Mouse (Mus musculus): ENCODE data around the gene Pacrg. TPM values are rescaled to one million over a fixed set of nuclear protein-coding genes. Genes with fewer than 3 reads are reported as not detected.

Pacrg gene
- polyA plus RNA-seq, 1 experiment from 2014 or later, result 9.2 TPM

DNA sequence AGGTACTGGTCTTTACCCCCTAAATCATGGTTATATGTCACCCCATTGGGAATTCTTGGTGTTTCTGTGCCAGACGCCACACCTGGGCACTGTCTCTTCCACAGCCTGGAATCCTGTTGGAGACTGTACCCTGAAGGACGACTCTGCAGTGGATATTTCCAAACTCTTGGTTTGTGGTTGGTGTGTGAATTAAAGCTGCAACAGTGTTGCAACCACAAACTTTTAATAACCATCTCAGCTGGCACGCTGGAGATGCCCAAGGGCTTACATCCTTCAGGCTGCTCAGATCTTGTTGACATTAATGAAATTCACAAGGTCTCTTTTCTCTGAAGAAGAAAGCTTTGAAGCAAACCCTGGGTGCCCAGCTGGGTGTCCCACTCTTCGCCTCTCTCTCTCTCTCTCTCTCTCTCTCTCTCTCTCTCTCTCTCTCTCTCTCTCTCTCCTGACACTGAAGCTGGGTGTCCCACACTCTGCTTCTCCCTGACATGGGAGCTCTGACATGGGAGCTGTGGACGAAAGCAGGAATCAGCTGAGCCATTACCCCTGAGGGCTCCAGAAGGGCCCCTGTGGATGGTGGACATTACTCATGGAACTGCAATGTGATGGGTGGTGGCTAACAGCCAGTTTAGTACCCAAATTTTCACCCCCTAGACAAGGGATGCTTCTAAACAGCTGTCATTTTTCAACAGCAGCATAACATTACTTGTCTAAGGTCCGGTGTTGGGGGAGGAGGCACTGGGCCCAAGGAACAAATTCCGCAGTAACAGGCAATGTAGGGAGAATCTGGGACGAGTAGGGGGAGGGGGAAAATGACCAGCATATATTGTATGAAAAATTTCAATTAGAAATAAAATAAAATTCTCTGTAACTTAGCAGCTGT, 429.3 kb downstream of the Pacrg start:
- Histone ChIP-seq H3K36me3 (ENCODE audit: control insufficient read depth, insufficient read depth, low read length) (no peaks in the 10 kb centered on the region), H3K4me2 (ENCODE audit: low read length) (no peak overlapping the region), H3K4me1 (ENCODE audit: control insufficient read depth, insufficient read depth, low read length) (peaks cover 19% of the 10 kb centered on the region), H3K4me3 (replicated peaks; ENCODE audit: low read depth, low read length) (no peak overlapping the region), H3K27ac (replicated peaks; ENCODE audit: low read depth, low read length) (no peak overlapping the region), H3K9me3 (ENCODE audit: control insufficient read depth, low read length) (no peaks in the 10 kb centered on the region), H3K9ac (replicated peaks; ENCODE audit: low read length) (no peak overlapping the region), H3K27me3 (ENCODE audit: control insufficient read depth, insufficient read depth, low read length) (no peaks in the 10 kb centered on the region)
- no peak for ATAC-seq (ENCODE audit: low FRiP score, low TSS enrichment)
- no peak for DNase-seq
- 70% methylated on average over 8 of the region's 8 CpGs for WGBS

DNA sequence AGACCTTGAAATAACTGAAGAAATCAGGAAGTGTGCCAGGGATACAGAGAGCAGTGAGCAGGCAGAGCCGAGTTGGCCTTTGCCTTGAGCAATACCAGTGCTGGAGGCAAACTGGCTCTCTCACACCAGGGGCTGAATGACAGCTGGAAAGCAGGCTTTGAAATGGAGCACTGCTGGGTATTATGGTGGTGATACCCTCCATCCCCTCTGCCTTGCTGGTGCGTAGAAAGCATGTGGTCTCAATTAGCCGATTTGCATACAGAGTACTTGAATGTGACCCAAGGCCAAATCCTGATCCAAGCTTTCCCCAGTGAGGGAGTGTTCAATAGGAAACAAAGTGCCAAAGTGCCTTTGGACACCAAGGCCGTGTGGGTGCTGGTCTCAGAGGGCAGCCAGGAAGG, 431.4 kb downstream of the Pacrg start:
- Histone ChIP-seq H3K4me3 (replicated peaks; ENCODE audit: low read depth, low read length) (no peak overlapping the region), H3K36me3 (ENCODE audit: control insufficient read depth, insufficient read depth, low read length) (no peaks in the 10 kb centered on the region), H3K9ac (replicated peaks; ENCODE audit: low read length) (no peak overlapping the region), H3K27ac (replicated peaks; ENCODE audit: low read depth, low read length) (no peak overlapping the region), H3K9me3 (ENCODE audit: control insufficient read depth, low read length) (no peaks in the 10 kb centered on the region), H3K4me2 (ENCODE audit: low read length) (no peak overlapping the region), H3K4me1 (ENCODE audit: control insufficient read depth, insufficient read depth, low read length) (peaks cover 19% of the 10 kb centered on the region), H3K27me3 (ENCODE audit: control insufficient read depth, insufficient read depth, low read length) (no peaks in the 10 kb centered on the region)
- no peak for DNase-seq
- 43% methylated on average over 4 of the region's 4 CpGs for WGBS
- no peak for ATAC-seq (ENCODE audit: low FRiP score, low TSS enrichment)

- H3K9me3 ChIP-seq (ENCODE audit: control insufficient read depth, low read length), result no peaks in the 10 kb centered on the region
- H3K27me3 ChIP-seq (ENCODE audit: control insufficient read depth, insufficient read depth, low read length), result no peaks in the 10 kb centered on the region
- H3K27ac ChIP-seq (replicated peaks; ENCODE audit: low read depth, low read length), result no peak overlapping the region
- no peaks in the 10 kb centered on the region for H3K36me3 ChIP-seq (ENCODE audit: control insufficient read depth, insufficient read depth, low read length)
- peaks cover 19% of the 10 kb centered on the region for H3K4me1 ChIP-seq (ENCODE audit: control insufficient read depth, insufficient read depth, low read length)
- 54% methylated on average over 7 of the region's 7 CpGs for WGBS
- H3K9ac ChIP-seq (replicated peaks; ENCODE audit: low read length), result no peak overlapping the region; the same call in 1 of the 2 replicates
- H3K4me3 ChIP-seq (replicated peaks; ENCODE audit: low read depth, low read length), result no peak overlapping the region
- H3K4me2 ChIP-seq (ENCODE audit: low read length), result no peak overlapping the region
- no peak for DNase-seq
- no peak for ATAC-seq (ENCODE audit: low FRiP score, low TSS enrichment)
Measured at GRCm38 (mm10) chr17:10407031-10407722, 432.9 kb downstream of the Pacrg start.

- WGBS, result 18% methylated on average over 7 of the region's 7 CpGs
- Histone ChIP-seq H3K4me2 (ENCODE audit: low read length) (peak overlapping the region; percentile 33), H3K36me3 (ENCODE audit: control insufficient read depth, insufficient read depth, low read length) (no peaks in the 10 kb centered on the region), H3K4me3 (replicated peaks; ENCODE audit: low read depth, low read length) (no peak overlapping the region), H3K27me3 (ENCODE audit: control insufficient read depth, insufficient read depth, low read length) (no peaks in the 10 kb centered on the region), H3K4me1 (ENCODE audit: control insufficient read depth, insufficient read depth, low read length) (peaks cover 19% of the 10 kb centered on the region), H3K9me3 (ENCODE audit: control insufficient read depth, low read length) (no peaks in the 10 kb centered on the region), H3K27ac (replicated peaks; ENCODE audit: low read depth, low read length) (no peak overlapping the region), H3K9ac (replicated peaks; ENCODE audit: low read length) (no peak overlapping the region; the same call in 1 of the 2 replicates)
- DNase-seq (no peak), ATAC-seq (ENCODE audit: low FRiP score, low TSS enrichment) (no peak)
Measured at GRCm38 (mm10) chr17:10406311-10406710, 433.8 kb downstream of the Pacrg start.

DNA sequence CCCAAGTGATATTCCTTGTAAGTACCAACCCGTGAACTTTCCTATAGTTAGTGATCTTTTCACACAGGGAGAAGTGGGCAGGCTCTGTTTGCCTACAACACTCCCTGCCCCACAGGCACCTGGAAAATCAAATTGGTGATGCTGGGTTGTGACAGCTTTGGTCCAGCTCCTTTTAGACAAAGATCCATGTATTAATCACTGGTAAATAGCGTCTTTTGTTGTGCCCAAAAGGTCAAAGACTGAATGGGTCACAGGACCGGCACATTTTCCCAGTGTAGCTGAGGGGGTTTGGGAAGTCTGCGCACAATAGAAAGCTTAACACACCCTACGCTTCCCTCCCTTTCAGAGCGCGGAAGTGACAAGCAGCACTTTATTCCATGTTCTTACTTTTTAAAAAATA, 434.2 kb downstream of the Pacrg start:
- H3K36me3 ChIP-seq (ENCODE audit: control insufficient read depth, insufficient read depth, low read length), result no peaks in the 10 kb centered on the region
- peak overlapping the region; percentile 33 for H3K4me2 ChIP-seq (ENCODE audit: low read length)
- no peak overlapping the region for H3K4me3 ChIP-seq (replicated peaks; ENCODE audit: low read depth, low read length)
- no peak overlapping the region for H3K27ac ChIP-seq (replicated peaks; ENCODE audit: low read depth, low read length)
- no peak for DNase-seq
- H3K9me3 ChIP-seq (ENCODE audit: control insufficient read depth, low read length), result no peaks in the 10 kb centered on the region
- no peak overlapping the region; the same call in 1 of the 2 replicates for H3K9ac ChIP-seq (replicated peaks; ENCODE audit: low read length)
- no peak for ATAC-seq (ENCODE audit: low FRiP score, low TSS enrichment)
- WGBS, result 10% methylated on average over 7 of the region's 7 CpGs
- peaks cover 19% of the 10 kb centered on the region for H3K4me1 ChIP-seq (ENCODE audit: control insufficient read depth, insufficient read depth, low read length)
- no peaks in the 10 kb centered on the region for H3K27me3 ChIP-seq (ENCODE audit: control insufficient read depth, insufficient read depth, low read length)

DNA sequence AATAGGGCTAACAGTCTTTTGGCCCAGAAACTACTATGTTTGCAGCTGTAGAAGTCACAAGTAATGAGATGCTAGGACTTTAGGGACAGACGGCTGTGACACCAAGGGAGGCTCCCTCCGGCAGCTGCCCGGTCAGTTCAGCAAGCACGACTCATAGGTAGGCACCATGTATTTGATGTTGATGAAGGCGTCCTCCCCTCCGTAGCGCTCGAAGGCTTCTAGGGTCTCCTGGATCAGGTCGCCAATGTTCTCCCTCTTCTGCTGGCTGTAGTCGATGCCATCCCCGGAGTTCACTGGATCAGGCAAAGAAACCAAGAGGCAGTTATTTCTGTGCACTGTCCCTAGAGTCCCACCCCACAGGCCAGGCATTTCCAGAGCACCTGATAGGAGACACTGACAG, 436.9 kb downstream of the Pacrg start:
- no peaks in the 10 kb centered on the region for H3K27me3 ChIP-seq (ENCODE audit: control insufficient read depth, insufficient read depth, low read length)
- 92% methylated on average over 11 of the region's 11 CpGs for WGBS
- H3K27ac ChIP-seq (replicated peaks; ENCODE audit: low read depth, low read length), result no peak overlapping the region
- no peaks in the 10 kb centered on the region for H3K36me3 ChIP-seq (ENCODE audit: control insufficient read depth, insufficient read depth, low read length)
- no peak for ATAC-seq (ENCODE audit: low FRiP score, low TSS enrichment)
- no peak overlapping the region for H3K4me3 ChIP-seq (replicated peaks; ENCODE audit: low read depth, low read length)
- H3K4me2 ChIP-seq (ENCODE audit: low read length), result no peak overlapping the region
- H3K4me1 ChIP-seq (ENCODE audit: control insufficient read depth, insufficient read depth, low read length), result peaks cover 18% of the 10 kb centered on the region
- no peak for DNase-seq
- no peak overlapping the region for H3K9ac ChIP-seq (replicated peaks; ENCODE audit: low read length)
- H3K9me3 ChIP-seq (ENCODE audit: control insufficient read depth, low read length), result no peaks in the 10 kb centered on the region

DNA sequence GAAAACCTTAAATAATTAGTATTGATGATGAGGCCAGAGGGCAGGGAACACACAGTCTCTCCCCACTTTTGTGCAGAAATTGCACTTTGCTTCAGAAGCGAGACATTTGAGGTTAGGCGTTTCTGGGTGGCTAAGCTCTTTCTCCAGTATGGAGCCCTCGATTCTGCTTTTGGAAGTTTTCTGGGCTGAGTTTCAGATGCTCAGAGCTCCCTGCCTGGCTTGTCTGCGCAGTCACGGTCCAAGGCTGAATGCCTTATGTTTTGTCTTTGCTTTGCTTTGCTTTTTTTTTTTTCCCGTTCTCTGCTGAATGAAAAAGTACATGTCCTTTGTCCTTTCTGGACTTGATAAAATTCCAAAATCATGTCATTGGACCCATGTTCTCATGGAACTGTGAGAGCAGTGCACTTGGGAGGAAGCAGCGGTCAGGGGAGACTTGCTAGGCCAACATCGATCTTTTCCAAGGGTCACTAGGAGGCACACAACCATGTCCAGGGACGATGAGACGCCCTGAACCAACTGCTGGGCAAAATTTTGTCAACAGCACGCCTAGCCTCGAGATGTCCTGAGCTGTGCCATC, 438.0 kb downstream of the Pacrg start:
- Histone ChIP-seq H3K27ac (replicated peaks; ENCODE audit: low read depth, low read length) (no peak overlapping the region), H3K4me2 (ENCODE audit: low read length) (no peak overlapping the region), H3K27me3 (ENCODE audit: control insufficient read depth, insufficient read depth, low read length) (no peaks in the 10 kb centered on the region), H3K36me3 (ENCODE audit: control insufficient read depth, insufficient read depth, low read length) (no peaks in the 10 kb centered on the region), H3K9ac (replicated peaks; ENCODE audit: low read length) (no peak overlapping the region), H3K9me3 (ENCODE audit: control insufficient read depth, low read length) (no peaks in the 10 kb centered on the region), H3K4me3 (replicated peaks; ENCODE audit: low read depth, low read length) (no peak overlapping the region), H3K4me1 (ENCODE audit: control insufficient read depth, insufficient read depth, low read length) (peaks cover 22% of the 10 kb centered on the region)
- 88% methylated on average over 12 of the region's 12 CpGs for WGBS
- ATAC-seq (ENCODE audit: low FRiP score, low TSS enrichment), result no peak
- DNase-seq, result no peak

DNA sequence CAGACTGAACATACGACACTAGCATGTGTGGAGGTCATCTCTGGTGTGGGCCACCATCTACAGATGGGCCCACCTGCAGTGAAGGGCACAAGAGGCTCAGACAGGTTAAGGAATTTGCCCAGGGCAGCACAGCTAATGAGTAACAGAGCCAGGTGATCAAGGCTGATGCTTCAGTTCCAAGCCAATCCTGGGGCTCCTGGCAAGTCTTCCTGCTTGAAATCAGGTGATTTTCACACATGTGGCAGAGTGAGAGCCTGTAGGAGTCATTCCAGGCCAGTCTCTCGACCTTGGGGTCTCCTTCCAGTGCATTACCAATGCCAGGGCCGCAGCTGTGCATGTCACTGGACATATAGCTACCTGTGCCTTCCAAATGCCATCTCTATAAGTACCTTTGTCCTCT, 438.6 kb downstream of the Pacrg start:
- Histone ChIP-seq H3K4me3 (replicated peaks; ENCODE audit: low read depth, low read length) (no peak overlapping the region), H3K27ac (replicated peaks; ENCODE audit: low read depth, low read length) (no peak overlapping the region), H3K4me1 (ENCODE audit: control insufficient read depth, insufficient read depth, low read length) (peaks cover 16% of the 10 kb centered on the region), H3K36me3 (ENCODE audit: control insufficient read depth, insufficient read depth, low read length) (no peaks in the 10 kb centered on the region), H3K27me3 (ENCODE audit: control insufficient read depth, insufficient read depth, low read length) (no peaks in the 10 kb centered on the region), H3K4me2 (ENCODE audit: low read length) (no peak overlapping the region), H3K9me3 (ENCODE audit: control insufficient read depth, low read length) (no peaks in the 10 kb centered on the region), H3K9ac (replicated peaks; ENCODE audit: low read length) (no peak overlapping the region)
- DNase-seq (no peak), ATAC-seq (ENCODE audit: low FRiP score, low TSS enrichment) (no peak)
- 80% methylated on average over 3 of the region's 3 CpGs for WGBS
